Mouse (Mus musculus) MEL (cell line): ENCODE results near the gene D230025D16Rik. TPM values are rescaled to one million over a fixed set of nuclear protein-coding genes. Genes with fewer than 3 reads are reported as not detected.
"Not testable (repeated sequence)": the region's sequence is repeated elsewhere in the genome, so short reads cannot be mapped to it uniquely, and the experiment has no call there.

ENCODE experiments used
- DNase-seq: peaks from one replicate; pipeline ENCODE4 v3.0.0; 2011; ENCODE audit warnings: low read depth, low spot score
- H3K27ac ChIP-seq: 2 replicates; pipeline ENCODE4 v1.5.1; 2012; ENCODE audit warnings: low read depth, mild to moderate bottlenecking, control low read depth, low read length, moderate library complexity; ENCODE audit not compliant: control insufficient read depth
- H3K27me3 ChIP-seq, 2 experiments: fragments of 150-350 bp in 1 of 2; sonication (generic) in 1 of 2; 2 replicates each; pipeline ENCODE4 v1.6.1; 2012; ENCODE audit warnings: low read length in 2 of 2, mild to moderate bottlenecking in 2 of 2, improper control_type of control experiment in 1 of 2, moderate library complexity in 1 of 2; ENCODE audit not compliant: insufficient read depth in 2 of 2, control insufficient read depth in 1 of 2
- H3K36me3 ChIP-seq, 2 experiments: 2 replicates each; pipeline ENCODE4 v1.6.1; 2012 to 2014; ENCODE audit warnings: low read length in 2 of 2, improper control_type of control experiment in 1 of 2, inconsistent platforms in 1 of 2, mild to moderate bottlenecking in 1 of 2; ENCODE audit not compliant: insufficient read depth in 2 of 2, control insufficient read depth in 1 of 2
- H3K4me1 ChIP-seq, 2 experiments: fragments of 150-350 bp in 1 of 2; sonication (generic) in 1 of 2; 2 replicates each; pipeline ENCODE4 v1.6.1; 2012; ENCODE audit warnings: low read length in 2 of 2, improper control_type of control experiment in 1 of 2, mild to moderate bottlenecking in 1 of 2; ENCODE audit not compliant: insufficient read depth in 2 of 2, control insufficient read depth in 1 of 2
- H3K4me3 ChIP-seq, 2 experiments: fragments of 150-350 bp in 1 of 2; sonication (generic) in 1 of 2; 2 replicates each; pipeline ENCODE4 v1.5.1; 2012; ENCODE audit warnings: low read depth in 2 of 2, low read length in 2 of 2, mild to moderate bottlenecking in 2 of 2, moderate library complexity in 2 of 2, control low read depth in 1 of 2, improper control_type of control experiment in 1 of 2; ENCODE audit not compliant: control insufficient read depth in 1 of 2, insufficient read depth in 1 of 2
- H3K79me2 ChIP-seq: 2 replicates; pipeline ENCODE4 v1.6.1; 2012; ENCODE audit warnings: mild to moderate bottlenecking, low read length, moderate library complexity; ENCODE audit not compliant: control insufficient read depth, poor library complexity, insufficient read depth
- H3K9ac ChIP-seq: 2 replicates; pipeline ENCODE4 v1.6.1; 2012; ENCODE audit warnings: low read depth, mild to moderate bottlenecking, control low read depth, low read length, moderate library complexity; ENCODE audit not compliant: control insufficient read depth, poor library complexity, severe bottlenecking
- H3K9me3 ChIP-seq: fragments of 150-350 bp; sonication (generic); replicated peaks from 2 replicates; pipeline ENCODE4 v1.6.1; 2012; ENCODE audit warnings: mild to moderate bottlenecking, low read length, improper control_type of control experiment, moderate library complexity; ENCODE audit not compliant: insufficient read depth
- ELF1 ChIP-seq: IDR thresholded peaks from 2 replicates; pipeline ENCODE4 v1.6.1; 2014; ENCODE audit warnings: low read depth, mild to moderate bottlenecking, inconsistent platforms, low read length, improper control_type of control experiment, moderate library complexity
- EP300 ChIP-seq, 2 experiments: IDR thresholded peaks; 2 replicates each; pipeline ENCODE4 v1.6.1; 2011; ENCODE audit warnings: improper control_type of control experiment in 2 of 2, low read length in 2 of 2, low read depth in 1 of 2, mild to moderate bottlenecking in 1 of 2
- GABPA ChIP-seq: IDR thresholded peaks from 2 replicates; pipeline ENCODE4 v1.6.1; 2012; ENCODE audit warnings: low read depth, mild to moderate bottlenecking, inconsistent platforms, low read length, improper control_type of control experiment, moderate library complexity
- HCFC1 ChIP-seq: IDR thresholded peaks from 2 replicates; pipeline ENCODE4 v1.6.1; 2012; ENCODE audit warnings: low read depth, mild to moderate bottlenecking, inconsistent platforms, low read length, improper control_type of control experiment, moderate library complexity
- MAFK ChIP-seq: IDR thresholded peaks from 2 replicates; pipeline ENCODE4 v1.6.1; 2011; ENCODE audit warnings: low read depth, mild to moderate bottlenecking, low read length, improper control_type of control experiment, borderline replicate concordance
- MAX ChIP-seq: IDR thresholded peaks from 2 replicates; pipeline ENCODE4 v1.6.1; 2011; ENCODE audit warnings: low read length, improper control_type of control experiment
- MXI1 ChIP-seq: IDR thresholded peaks from 2 replicates; pipeline ENCODE4 v1.6.1; 2011; ENCODE audit warnings: mild to moderate bottlenecking, low read depth, low read length, improper control_type of control experiment
- NRF1 ChIP-seq: IDR thresholded peaks from 2 replicates; pipeline ENCODE4 v1.6.1; 2014; ENCODE audit warnings: low read depth, mild to moderate bottlenecking, inconsistent platforms, low read length, improper control_type of control experiment, moderate library complexity; ENCODE audit not compliant: poor library complexity, insufficient read depth, severe bottlenecking
- SIN3A ChIP-seq: IDR thresholded peaks from 2 replicates; pipeline ENCODE4 v1.6.1; 2012; ENCODE audit warnings: low read length, improper control_type of control experiment, inconsistent platforms
- SMC3 ChIP-seq: IDR thresholded peaks from 2 replicates; pipeline ENCODE4 v1.6.1; 2011; ENCODE audit warnings: low read depth, low read length, improper control_type of control experiment
- TBP ChIP-seq: IDR thresholded peaks from 2 replicates; pipeline ENCODE4 v1.8.0; 2011; ENCODE audit warnings: low read depth, low read length, improper control_type of control experiment
- USF2 ChIP-seq, 2 experiments: IDR thresholded peaks; 2 replicates each; pipeline ENCODE4 v1.6.1; 2011 to 2012; ENCODE audit warnings: improper control_type of control experiment in 2 of 2, low read length in 2 of 2, borderline replicate concordance in 1 of 2, inconsistent platforms in 1 of 2, low read depth in 1 of 2, mild to moderate bottlenecking in 1 of 2; ENCODE audit not compliant: insufficient read depth in 1 of 2
- ZNF384 ChIP-seq: IDR thresholded peaks from 2 replicates; pipeline ENCODE4 v1.6.1; 2012; ENCODE audit warnings: low read depth, mild to moderate bottlenecking, inconsistent platforms, low read length, improper control_type of control experiment
- polyA plus RNA-seq, 2 experiments: library from polyadenylated mRNA; stranded (reverse) in 1 of 2; unstranded in 1 of 2; fragments of >175 nt in 1 of 2; fragments of >200 nt in 1 of 2; gene quantifications; 2 replicates each; pipeline versions ENCODE4 v1.2.1 to v1.2.4; 2012; ENCODE audit warnings: low replicate concordance in 2 of 2, low read depth in 1 of 2; ENCODE audit not compliant: insufficient read length in 2 of 2, insufficient read depth in 1 of 2, missing spikeins in 1 of 2
- total RNA-seq: library from RNA; depleted of rRNA; stranded (reverse); fragments of 300-350 nt; gene quantifications from 2 replicates; pipeline ENCODE4 v1.2.3, GENCODE M21; 2012

D230025D16Rik gene
- total and polyA plus RNA-seq, 3 experiments: 18.3 to 22.4 TPM; not detected in 1

- peak overlapping the region; percentile 68 to 81 for H3K4me3 ChIP-seq
- peaks cover 21% of the 10 kb centered on the region for H3K79me2 ChIP-seq
- H3K27ac ChIP-seq: no peak overlapping the region
- DNase-seq: peak; percentile 53
- peaks cover 0 to 9% of the 10 kb centered on the region in 2 experiments; a peak in 2 of 4 replicates for H3K36me3 ChIP-seq
- no peaks in the 10 kb centered on the region for H3K9me3 ChIP-seq
- no peaks in the 10 kb centered on the region for H3K27me3 ChIP-seq
- TF ChIP-seq MAFK (no peak), ZNF384 (no peak), USF2 (IDR thresholded peaks at IDR 0.05; ENCODE audit: borderline replicate concordance in 1 of 2, insufficient read depth in 1 of 2, low read depth in 1 of 2, low read length in 2 of 2) (no peak), GABPA (no peak), TBP (no peak), MXI1 (peak; percentile 25; the same call in 1 of the 2 replicates), EP300 (IDR thresholded peaks at IDR 0.05; ENCODE audit: low read depth in 1 of 2, low read length in 2 of 2) (no peak; a peak in 1 of 4 replicates), SIN3A (peak; percentile 51; the same call in 1 of the 2 replicates)
- H3K9ac ChIP-seq: peak overlapping the region; percentile 86
- peaks cover 5 to 6% of the 10 kb centered on the region in 2 experiments; a peak in 3 of 4 replicates for H3K4me1 ChIP-seq
These were observed 972 bp downstream of the D230025D16Rik start for GRCm38 (mm10) chr8:105225917-105226316.

- peak overlapping the region; percentile 1; the same call in 1 of the 2 replicates for H3K27ac ChIP-seq
- H3K27me3 ChIP-seq: no peaks in the 10 kb centered on the region
- no peaks in the 10 kb centered on the region for H3K9me3 ChIP-seq
- no peak overlapping the region for H3K4me3 ChIP-seq
- peak; percentile 56 for DNase-seq
- TF ChIP-seq SMC3 (no peak), EP300 (IDR thresholded peaks at IDR 0.05; ENCODE audit: low read depth in 1 of 2, low read length in 2 of 2) (peak in 1 of 2 experiments; percentile 60; a peak in 2 of 4 replicates), ELF1 (peak; percentile 37; the same call in 1 of the 2 replicates), HCFC1 (no peak), MAX (0 out of 2 replicates have a peak, but pooled peaks have one; percentile 17), NRF1 (no peak)
- H3K9ac ChIP-seq: no peak overlapping the region
- H3K4me1 ChIP-seq: peaks cover 2 to 8% of the 10 kb centered on the region in 2 experiments; a peak in 3 of 4 replicates
- H3K36me3 ChIP-seq: peaks cover 5 to 24% of the 10 kb centered on the region in 2 experiments
- peaks cover 8% of the 10 kb centered on the region for H3K79me2 ChIP-seq
These were observed 6.8 kb downstream of the D230025D16Rik start for GRCm38 (mm10) chr8:105231503-105232320.

DNA sequence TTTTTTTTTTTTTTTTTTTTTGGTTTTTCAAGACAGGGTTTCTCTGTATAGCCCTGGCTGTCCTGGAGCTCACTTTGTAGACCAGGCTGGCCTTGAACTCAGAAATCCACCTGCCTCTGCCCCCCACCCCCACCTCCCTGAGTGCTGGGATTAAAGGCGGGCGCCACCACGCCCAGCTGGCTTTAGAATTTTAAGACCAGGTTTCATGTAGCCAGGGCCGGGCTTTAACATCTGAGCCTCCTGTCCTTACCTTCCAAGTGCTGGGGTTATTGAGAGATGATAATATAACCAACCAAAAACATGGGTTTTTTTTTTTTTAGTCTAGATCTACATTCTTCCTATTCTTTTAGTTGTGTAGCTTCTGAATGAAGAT, 7.4 kb downstream of the D230025D16Rik start:
- not testable (repeated sequence) for H3K27ac ChIP-seq, H3K4me1 ChIP-seq, H3K9ac ChIP-seq, H3K27me3 ChIP-seq, DNase-seq, H3K4me3 ChIP-seq, H3K9me3 ChIP-seq, H3K79me2 ChIP-seq
- H3K36me3 ChIP-seq: peaks cover 5 to 22% of the 10 kb centered on the region in 2 experiments
